Mouse (Mus musculus) megakaryocyte progenitor cell, adult 5-6 weeks (primary cell): ENCODE results near the gene Gm8439. TPM values are rescaled to one million over a fixed set of nuclear protein-coding genes. Genes with fewer than 3 reads are reported as not detected.

ENCODE experiments used
- ATAC-seq: replicated peaks from 2 replicates; pipeline ENCODE4 v1.8.0; 2016; ENCODE audit warnings: mild to moderate bottlenecking, moderate TSS enrichment, inconsistent platforms; ENCODE audit not compliant: poor library complexity
- total RNA-seq, 2 experiments: library from RNA; stranded (forward) in 1 of 2; stranded (reverse) in 1 of 2; fragments of 157-497, 149-512 nt in 1 of 2; fragments of 200-1000 nt in 1 of 2; gene quantifications; 2 replicates each; pipeline versions ENCODE4 v1.2.3 to v1.2.4; 2015 to 2017

The Gm8439 gene
- total RNA-seq, 2 experiments from 2014 or later = not detected

- ATAC-seq = peak; percentile 49; the same call in 1 of the 2 replicates
Measured at GRCm38 (mm10) chr4:120612304-120613080, 23.9 kb downstream of the Gm8439 start.

- 0 out of 2 replicates have a peak, but pooled peaks have one; percentile 12 for ATAC-seq
Measured at GRCm38 (mm10) chr4:120613691-120614329, 25.3 kb downstream of the Gm8439 start.

- ATAC-seq = no peak
Measured at GRCm38 (mm10) chr4:120614644-120615043, 26.1 kb downstream of the Gm8439 start.

- ATAC-seq = no peak
Measured at GRCm38 (mm10) chr4:120615528-120616081, 27.1 kb downstream of the Gm8439 start.

- no peak for ATAC-seq
Measured at GRCm38 (mm10) chr4:120616199-120617025, 27.9 kb downstream of the Gm8439 start.

GRCm38 (mm10) chr4:120627728-120628127, 39.2 kb downstream of the Gm8439 start:
- no peak for ATAC-seq

GRCm38 (mm10) chr4:120630218-120630931, 41.8 kb downstream of the Gm8439 start:
- ATAC-seq = peak; percentile 63

- ATAC-seq = peak; percentile 81
Measured at GRCm38 (mm10) chr4:120631828-120632227, 43.3 kb downstream of the Gm8439 start.

- no peak for ATAC-seq
Measured at GRCm38 (mm10) chr4:120635351-120635750, 46.8 kb downstream of the Gm8439 start.

GRCm38 (mm10) chr4:120641946-120642345, 53.4 kb downstream of the Gm8439 start:
- no peak for ATAC-seq

GRCm38 (mm10) chr4:120643899-120644298, 55.4 kb downstream of the Gm8439 start:
- ATAC-seq = peak; percentile 77

- peak; percentile 77 for ATAC-seq
Measured at GRCm38 (mm10) chr4:120649369-120650207, 61.0 kb downstream of the Gm8439 start.

GRCm38 (mm10) chr4:120650208-120650592, 61.7 kb downstream of the Gm8439 start:
- ATAC-seq = no peak

GRCm38 (mm10) chr4:120655898-120656297, 67.4 kb downstream of the Gm8439 start:
- ATAC-seq = no peak

Other genes with a start within 250 kb of the Gm8439 start
- gene Scmh1, start 183.5 kb upstream of the Gm8439 start, total RNA-seq (2015) = 50.5 and 60.6 TPM in 2 replicates
- 11.6 and 16.0 TPM in 2 replicates for gene Scmh1, start 183.5 kb upstream of the Gm8439 start, total RNA-seq (2017)
- not detected in 2 replicates for gene Slfnl1, start 56.5 kb upstream of the Gm8439 start, total RNA-seq (2015)
- not detected in 2 replicates for gene Slfnl1, start 56.5 kb upstream of the Gm8439 start, total RNA-seq (2017)
- gene Ctps, start 18.5 kb upstream of the Gm8439 start, total RNA-seq (2015) = 42.0 and 45.9 TPM in 2 replicates
- gene Ctps, start 18.5 kb upstream of the Gm8439 start, total RNA-seq (2017) = 49.9 and 60.3 TPM in 2 replicates
- 3.2 and 4.6 TPM in 2 replicates for gene Cited4, start 77.8 kb downstream of the Gm8439 start, total RNA-seq (2015)
- 5.6 and 7.5 TPM in 2 replicates for gene Cited4, start 77.8 kb downstream of the Gm8439 start, total RNA-seq (2017)
- gene Kcnq4, start 159.9 kb downstream of the Gm8439 start, total RNA-seq (2015) = not detected in 2 replicates
- not detected in 2 replicates for gene Kcnq4, start 159.9 kb downstream of the Gm8439 start, total RNA-seq (2017)
- 60.6 and 69.9 TPM in 2 replicates for gene Nfyc, start 242.8 kb downstream of the Gm8439 start, total RNA-seq (2015)
- gene Nfyc, start 242.8 kb downstream of the Gm8439 start, total RNA-seq (2017) = 40.8 and 41.5 TPM in 2 replicates